Mouse (Mus musculus): ENCODE measurements around the gene Stard7. TPM values are rescaled to one million over a fixed set of nuclear protein-coding genes. Genes with fewer than 3 reads are reported as not detected.

The Stard7 gene
- polyA plus RNA-seq, 1 experiment: 38.2 TPM

DNA sequence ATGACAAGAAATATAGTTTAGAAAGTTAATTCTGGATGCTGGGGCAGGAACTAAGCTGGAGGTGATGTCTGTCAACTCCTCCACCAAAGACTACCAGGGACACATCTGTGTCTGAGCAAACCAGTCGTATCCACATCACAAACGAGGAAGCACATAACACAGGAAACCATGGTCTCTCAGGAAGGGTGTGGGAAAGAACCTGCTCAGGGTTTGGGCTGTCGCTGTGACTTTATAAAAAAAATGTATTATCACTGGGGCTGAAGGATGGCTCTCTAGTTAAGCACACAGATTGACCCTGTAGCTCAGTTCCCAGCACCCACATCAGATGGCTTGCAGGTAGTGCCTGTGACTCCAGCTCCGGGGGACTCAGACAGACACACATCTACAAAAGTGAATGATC is 49.1 kb downstream of the Stard7 start:
- no peak for DNase-seq (ENCODE audit: low read depth)

DNA sequence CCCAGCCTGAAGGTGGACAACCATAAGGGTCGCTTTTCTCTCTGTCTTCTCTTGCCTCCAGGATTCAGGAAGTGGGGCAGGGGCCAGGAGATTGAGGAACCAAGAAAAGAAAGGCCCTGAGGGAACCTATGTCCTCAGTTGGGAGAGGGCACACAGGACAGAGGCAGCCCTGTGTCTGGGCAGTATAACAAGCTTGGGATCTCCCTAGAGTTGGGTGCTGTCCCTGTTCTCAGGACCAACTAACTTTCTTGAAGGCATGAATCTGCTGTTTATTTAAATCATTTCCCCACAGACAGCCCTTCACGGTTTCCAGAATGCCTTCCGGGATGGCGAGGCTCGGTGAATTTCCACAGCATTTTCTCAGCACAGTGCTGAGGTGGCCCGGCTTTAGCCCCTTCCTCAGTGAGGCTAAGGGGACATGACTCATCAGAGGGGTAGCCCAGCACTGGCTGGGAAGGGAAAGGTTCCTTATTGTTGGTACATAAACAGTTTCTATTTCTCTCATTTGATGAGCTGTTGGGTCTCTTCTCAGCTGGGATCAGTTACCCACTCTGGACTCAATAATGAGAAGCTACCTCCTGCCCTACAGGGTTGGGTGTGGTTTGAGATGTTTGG is 52.8 kb downstream of the Stard7 start:
- DNase-seq (ENCODE audit: low read depth): no peak

DNA sequence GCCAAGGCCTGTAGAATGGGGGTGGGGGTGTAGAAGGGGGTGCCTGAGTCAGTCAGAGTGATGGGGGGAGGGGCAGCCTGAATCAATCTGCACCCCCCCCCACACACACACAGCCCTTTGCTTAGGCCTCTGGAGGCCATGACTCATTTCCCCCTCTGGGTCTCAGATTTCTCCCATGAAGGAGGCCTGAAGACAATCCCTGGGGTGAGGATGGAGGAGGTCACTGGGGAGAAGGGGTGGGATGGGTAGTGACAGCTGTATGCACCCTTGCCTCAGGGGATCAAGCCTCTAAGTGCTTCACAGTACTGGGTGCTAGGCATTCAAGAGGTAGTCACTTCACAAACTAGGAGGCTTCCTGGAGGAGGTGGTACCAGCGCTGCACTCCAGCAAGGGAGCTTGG is 53.6 kb downstream of the Stard7 start:
- DNase-seq (ENCODE audit: low read depth): no peak

DNA sequence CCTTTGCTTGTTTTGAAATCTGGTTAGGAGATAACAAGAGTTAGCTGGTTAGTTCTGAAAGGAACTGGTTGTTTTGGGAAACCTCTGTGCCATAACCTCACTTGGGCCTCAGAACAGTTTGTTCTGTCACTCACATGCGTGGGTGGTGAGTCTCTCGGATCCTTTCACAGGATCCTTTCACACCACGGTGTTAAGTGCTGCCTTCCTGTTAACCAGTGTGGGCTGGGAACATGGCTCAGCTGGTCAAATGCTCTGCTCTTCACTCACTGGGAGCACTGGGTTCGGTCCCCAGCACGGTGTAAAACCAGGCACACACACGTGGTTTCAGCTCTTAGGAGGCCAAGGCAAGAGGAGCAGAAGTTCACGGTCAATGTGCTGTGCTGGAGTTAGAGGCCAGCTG is 54.4 kb downstream of the Stard7 start:
- no peak for DNase-seq (ENCODE audit: low read depth)

DNA sequence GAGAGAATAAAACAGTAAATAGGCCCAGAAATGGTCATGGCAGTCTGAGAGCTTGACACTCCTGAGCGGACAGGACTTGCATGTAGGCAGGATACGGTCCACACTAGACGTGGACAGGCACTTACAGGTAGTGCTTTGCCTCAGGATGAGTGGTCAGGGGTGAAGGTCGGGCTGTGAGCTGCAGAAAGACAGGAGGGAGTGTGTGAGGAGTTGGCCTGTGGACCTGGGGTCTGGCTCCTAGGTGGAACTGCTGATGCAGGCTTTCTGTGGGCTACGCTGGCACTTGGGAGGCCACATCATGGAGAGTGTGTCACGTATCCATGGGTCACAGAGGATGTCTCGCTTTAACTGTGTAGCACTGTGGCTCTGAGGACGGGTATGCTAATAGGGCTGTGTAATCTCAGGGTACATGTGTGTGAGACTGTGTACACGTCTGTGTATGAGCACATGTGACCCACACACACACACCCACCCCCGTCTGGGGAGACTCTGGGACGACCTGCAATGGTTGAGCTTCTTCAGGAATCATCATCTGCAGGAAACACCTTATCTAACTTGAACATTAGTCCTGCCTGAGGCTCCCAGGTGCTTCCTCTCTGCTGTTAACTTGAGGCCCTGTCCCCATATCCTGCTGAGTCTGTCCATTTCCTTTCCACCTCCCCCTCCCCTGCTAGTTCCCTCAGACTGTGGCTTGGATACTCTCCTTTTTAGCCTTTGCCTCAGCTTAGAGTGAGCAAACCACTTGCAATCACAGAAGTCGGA is 58.3 kb downstream of the Stard7 start:
- DNase-seq (ENCODE audit: low read depth): no peak

DNA sequence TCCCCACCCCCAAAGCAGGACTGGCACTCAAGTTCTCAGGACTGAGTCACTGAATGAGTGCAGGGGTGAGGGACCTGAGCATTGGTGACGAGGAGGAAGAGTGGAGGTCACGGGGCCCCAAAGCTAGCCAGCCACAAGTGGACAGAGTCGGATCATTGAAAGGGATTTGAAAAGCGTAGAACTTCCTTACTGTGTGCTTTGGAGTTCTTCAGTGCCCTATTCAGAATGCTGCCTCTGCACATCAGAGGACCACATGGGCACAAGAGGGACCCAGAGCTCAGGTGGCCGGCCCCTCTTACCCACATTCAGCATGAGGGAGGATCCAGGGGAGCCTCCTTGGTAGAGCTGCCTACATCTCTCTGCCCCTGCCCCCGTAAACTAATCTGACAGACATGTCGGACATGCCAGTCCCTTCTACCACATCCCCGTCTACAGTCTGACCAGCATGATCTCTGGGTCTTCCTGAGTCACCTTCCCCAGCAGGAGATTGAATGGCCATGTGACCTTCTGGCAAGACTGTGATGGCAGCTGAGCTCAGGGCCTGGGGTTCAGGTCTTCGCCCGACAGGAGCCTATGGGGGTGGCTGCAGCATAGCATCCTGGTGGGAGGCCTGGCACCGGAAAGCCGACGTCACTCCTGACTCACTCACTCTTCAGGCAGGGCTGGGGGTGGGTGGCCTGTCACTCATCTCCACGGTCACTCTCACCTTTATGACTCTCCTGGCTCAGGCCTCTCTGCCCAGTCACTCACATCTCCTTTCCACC is 63.0 kb downstream of the Stard7 start:
- no peak for DNase-seq (ENCODE audit: low read depth)

DNA sequence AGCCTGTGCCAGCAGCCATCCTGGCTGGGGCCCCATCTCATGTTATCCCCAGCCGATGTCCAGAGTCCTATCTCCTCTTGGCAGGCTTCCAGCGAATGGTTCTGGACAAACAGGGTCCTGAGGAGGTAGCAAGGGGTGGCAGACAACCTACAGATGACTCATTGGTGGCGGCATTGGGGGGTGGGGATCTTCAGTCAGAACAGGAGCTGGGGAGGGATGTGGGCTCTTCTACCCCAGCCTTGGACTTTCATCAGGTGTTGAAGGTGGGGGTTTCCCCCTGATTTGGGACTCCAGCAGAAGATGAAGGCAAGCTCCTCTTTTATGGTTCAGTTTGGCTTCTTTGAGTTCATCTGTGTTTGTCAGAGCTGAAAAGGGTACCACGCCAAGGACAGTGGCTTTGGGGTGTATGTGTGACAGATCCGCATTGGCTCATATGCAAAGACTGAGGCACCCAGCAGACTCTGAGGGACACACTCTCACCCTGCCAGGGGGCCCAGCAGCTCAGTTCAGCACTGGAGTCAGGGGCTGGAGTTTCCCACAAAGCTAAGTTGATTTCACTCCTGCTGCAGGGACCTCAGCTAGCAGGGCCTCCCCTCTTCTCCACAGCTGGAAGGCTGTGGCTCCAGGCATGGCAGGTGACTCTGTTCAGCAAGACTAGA is 64.1 kb downstream of the Stard7 start:
- DNase-seq (ENCODE audit: low read depth): no peak

DNA sequence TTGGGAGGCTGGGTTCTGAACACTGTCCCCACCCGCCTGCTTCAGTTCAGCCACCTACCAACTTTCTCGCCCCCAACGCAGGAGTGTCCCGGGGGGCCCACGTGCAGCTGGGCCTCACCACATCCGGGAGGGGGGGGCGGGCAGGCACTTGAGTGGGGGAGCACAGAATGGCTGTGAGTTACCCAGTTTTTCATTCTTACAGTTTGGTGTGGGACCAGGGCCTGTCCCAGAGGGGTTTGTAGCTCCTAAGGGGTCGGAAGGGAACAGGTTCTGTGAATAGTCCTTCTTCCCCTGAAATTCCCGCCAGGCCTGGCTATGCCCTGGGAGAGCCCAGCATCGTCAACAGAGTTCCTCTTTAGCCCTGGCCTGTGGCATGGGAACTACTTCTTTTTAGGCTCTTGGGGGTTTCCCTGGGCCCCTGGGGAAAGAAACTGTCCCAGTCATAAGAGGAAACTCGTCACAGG is 65.1 kb downstream of the Stard7 start:
- no peak for DNase-seq (ENCODE audit: low read depth)

DNA sequence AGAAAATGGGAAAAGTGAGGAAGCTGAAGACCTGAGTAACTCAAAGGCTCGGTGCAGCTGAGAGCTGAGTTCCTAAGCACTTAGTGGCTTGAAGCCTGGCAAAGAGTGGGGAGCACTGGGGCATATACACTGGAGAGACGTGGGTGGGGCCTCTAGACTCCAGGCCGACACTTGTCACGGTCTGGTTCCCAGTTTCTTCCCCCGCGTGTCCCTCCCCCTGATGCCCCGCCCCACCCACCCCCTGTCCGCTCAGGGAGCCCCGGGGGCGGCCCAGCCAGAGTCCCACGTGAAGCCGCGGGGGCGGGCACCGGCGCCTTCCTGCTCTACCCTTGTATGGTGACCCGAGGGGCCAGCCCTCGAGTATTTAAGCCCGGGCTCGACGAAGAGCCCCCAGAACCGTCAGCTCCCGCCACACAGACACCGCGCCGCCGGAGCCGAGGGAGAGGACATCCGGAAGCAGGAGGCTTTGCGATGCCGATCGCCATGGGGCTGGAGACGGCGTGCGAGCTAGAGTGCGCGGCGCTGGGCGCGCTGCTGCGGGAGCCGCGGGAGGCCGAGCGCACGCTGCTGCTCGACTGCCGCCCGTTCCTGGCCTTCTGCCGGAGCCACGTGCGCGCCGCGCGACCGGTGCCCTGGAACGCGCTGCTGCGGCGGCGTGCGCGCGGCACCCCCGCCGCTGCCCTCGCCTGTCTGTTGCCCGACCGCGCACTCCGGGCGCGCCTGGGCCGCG is 65.9 kb downstream of the Stard7 start, which contains the start of gene Dusp2:
Dusp2 (plus strand) TSS at position 393 of the 730 bp plus-strand sequence.
- DNase-seq (ENCODE audit: low read depth): no peak

DNA sequence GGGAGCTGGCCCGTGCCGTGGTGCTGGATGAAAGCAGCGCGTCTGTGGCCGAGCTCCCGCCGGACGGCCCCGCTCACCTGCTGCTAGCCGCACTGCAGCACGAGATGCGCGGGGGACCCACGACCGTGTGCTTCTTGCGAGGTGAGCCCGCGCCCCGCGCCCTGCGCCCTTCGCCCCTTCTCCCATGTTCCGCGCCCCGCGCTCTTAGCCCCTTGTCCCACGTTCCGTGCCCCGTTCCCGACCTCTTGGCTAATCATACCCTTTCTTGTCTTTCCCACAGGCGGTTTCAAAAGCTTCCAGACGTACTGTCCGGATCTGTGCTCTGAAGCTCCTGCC is 66.4 kb downstream of the Stard7 start:
- DNase-seq (ENCODE audit: low read depth): no peak

DNA sequence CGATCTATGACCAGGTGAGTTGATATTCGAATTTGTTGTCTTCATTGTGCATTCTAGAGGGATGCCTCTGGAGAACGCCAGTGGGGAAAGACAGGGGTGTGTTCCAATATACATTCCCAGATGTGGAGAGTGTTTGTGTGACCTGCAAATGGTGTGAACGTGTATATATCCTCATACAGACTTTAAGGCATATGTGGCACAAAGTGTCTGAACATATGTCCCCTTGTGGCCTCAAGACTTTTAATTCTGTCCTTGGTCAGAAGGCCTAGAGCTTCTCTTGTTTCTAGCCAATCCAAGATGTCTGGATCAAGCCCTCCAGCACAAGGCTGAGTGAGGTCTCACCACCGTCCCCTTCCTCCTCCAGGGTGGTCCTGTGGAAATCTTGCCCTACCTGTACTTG is 66.9 kb downstream of the Stard7 start:
- no peak for DNase-seq (ENCODE audit: low read depth)

DNA sequence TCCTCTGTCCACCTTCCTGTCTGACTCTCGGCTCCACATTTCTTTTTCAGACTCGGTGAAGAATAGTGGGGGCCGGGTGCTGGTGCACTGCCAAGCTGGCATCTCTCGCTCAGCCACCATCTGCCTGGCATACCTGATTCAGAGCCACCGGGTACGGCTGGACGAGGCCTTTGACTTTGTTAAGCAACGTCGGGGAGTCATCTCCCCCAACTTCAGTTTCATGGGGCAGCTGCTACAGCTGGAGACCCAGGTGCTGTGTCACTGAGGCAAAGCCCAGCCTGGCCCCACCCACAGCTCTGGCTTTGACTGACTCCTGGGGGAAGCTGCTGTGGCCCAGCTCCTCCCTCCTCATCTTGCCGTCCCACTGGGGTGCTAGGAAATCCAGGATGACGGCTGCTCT is 67.5 kb downstream of the Stard7 start:
- DNase-seq (ENCODE audit: low read depth): no peak

DNA sequence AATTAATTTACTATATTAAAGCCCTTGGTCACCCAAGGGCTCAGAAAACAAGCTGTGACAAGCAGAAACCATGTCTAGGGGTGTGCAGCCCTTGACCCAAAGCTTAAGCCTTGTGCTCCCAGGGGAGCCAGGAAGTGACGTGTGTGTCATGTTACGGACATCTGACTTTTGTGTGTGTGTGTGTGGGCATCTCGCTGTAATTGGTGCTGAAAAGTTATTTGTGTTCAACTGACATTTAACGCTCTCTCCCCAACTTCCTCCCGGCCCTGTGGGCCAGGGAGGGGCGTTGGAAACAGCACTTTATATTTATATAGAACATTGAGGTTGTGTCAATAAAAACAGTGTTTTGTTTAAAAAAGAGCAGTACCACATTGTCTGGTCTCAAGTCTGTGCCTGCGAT is 68.0 kb downstream of the Stard7 start:
- DNase-seq (ENCODE audit: low read depth): no peak

DNA sequence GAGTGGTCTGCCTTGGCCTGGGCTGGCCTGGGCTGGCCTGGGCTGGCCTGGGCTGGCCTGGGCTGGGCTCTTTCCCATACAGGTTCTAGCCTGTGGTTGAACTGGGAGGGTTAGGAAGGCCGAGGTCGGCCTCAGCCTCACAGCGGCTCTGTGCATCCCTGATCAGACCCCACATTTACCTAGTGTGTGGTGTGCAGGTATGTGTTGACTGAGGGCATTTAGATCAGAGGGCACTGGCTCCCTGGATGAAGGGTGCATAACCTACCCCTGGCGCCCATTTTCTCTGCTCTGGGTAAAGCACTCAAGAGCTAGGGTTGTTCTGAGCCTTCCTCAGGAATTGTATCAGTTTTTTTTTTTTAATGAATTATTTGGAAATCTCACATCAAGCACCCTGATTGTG is 68.4 kb downstream of the Stard7 start, which contains the start of gene Astl:
Astl (plus strand) TSS at position 224 of the 400 bp plus-strand sequence.
- no peak for DNase-seq (ENCODE audit: low read depth)

DNA sequence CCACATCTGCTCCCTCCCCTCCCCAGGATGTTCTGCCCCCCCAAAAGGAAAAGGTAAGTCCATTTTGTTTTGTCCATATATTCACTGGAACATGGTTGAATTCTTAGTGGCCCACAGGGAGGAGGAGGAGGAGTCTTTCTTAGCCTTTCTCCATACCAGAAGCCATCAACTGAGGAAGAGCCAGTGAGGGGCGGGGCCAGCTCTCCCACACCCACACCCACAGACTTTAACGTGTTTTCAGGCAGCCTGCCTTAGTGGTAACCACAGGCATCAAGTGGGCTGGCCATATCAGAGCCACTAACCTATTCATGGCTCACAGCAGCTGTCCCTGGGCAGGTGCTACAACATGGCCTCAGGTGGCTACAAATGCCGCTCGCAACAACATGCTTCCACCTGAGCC is 68.8 kb downstream of the Stard7 start:
- DNase-seq (ENCODE audit: low read depth): no peak

DNA sequence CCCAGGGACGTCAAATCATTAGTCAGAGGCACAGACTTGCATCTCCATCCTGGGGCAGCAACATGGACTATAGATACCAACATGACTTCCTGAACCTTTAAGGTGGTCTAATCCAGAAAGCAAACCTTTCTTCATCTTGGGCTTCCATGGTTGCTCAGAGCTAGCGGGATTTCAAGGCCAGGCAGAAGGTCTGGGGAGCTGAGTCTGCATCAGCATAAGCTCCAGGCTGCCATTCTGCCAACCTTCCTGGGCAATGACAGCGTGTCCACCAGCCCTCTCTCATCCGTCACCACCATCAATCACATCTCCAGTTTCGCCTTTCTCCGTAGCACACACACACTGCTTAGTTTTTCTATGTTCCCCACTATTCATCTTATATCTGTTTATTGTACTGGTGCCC is 69.2 kb downstream of the Stard7 start:
- DNase-seq (ENCODE audit: low read depth): no peak

DNA sequence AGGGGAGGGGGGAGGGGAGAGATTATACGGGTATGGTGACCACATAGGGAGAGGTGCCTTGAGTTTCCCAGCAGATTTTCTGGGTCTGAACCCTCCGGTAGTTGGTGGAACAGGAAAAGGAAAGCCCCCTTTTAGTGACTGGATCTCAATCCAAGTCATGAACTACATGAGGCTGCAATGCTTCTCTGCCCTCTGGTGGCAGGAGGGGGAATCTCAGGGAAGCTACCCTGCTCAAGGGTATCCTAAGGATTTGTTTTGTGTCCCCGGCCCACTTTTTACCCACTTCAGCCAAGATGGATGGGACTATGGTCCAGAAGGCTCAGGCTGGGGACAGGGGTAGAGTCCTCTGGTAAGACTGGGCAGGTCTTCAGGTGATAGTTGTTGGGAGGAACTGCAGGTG is 71.1 kb downstream of the Stard7 start:
- DNase-seq (ENCODE audit: low read depth): no peak

DNA sequence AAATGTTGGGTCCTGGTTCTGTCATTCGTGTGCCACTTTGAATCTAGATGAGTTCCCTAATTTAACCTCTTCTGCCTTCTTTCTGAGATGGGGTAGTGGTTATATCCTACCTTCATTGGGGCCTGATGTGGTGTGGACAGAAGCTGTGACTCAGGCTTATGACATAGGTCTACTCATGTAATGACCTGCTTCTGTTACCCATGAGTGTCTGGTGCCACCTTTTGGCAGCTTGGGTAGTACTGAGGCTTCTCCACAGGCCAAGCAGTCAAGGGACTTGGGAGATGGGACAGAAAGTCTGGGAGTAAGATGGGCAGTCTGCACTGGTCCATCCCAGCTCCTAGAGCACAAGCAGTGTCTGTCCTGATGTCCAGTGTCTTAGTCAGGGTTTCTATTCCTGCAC is 76.3 kb downstream of the Stard7 start:
- no peak for DNase-seq (ENCODE audit: low read depth)

DNA sequence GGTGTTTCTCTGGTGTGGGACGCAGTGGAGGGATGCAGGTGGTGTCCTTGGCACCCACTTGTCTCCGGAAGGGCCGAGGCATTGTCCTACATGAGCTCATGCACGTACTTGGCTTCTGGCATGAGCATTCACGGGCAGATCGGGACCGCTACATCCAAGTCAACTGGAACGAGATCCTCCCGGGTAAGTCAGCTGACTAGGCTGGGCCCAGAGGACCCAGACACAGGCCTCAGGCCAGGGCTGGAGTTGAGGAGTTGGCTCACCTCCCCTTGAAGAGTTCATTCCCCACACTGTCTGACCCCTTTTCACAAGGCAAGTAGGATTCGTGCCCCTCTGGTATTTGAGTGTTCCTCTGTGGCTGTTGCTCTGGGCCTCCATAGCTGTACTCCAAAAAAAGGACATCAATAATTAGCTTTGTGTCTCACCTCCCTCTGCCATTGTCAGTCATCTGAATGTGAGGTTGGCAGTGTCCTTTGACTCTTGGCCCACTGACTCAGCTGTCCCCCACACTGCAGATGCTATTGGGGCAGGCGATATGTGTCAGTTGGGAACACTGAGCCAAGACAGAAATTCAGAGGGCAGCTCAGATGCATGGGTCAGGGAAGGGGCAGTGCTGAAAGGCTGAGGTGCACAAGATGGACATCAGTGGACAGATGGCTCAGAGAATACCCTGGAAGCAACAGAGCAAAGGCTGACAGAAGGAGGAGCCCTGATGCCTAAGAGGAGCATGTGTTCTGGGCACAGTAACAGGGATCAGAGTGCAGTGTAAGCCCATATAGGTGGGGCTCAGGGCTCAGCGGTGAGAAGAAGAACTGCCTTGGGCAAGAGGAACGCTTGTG is 77.3 kb downstream of the Stard7 start:
- DNase-seq (ENCODE audit: low read depth): no peak
